Mouse (Mus musculus): ENCODE results near the gene Lsamp. TPM values are rescaled to one million over a fixed set of nuclear protein-coding genes. Genes with fewer than 3 reads are reported as not detected.

Lsamp gene
- polyA plus RNA-seq, 1 experiment from 2014 or later, result 168 TPM

DNA sequence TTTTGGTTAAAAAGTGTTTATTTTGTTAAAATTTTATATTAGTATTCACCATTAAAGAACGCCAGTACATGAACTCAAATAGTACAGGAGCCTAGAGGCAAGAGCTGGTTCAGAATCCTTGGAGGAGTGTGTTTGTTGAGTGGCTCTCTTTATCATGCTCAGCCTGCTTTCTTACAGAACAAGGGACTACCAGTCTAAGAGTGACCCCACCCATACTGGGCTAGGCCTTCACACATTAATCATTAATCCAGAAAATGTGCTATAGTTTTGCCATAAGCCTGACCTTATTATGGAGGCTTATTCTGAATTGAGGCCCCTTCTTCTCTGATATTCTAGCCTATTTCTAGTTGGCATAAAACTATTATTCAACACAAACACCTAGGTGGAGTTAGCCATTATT is 52.6 kb downstream of the Lsamp start:
- no peak for ATAC-seq (ENCODE audit: low read depth)
- H3K27me3 ChIP-seq (ENCODE audit: control insufficient read depth, insufficient read depth, low read length), result no peaks in the 10 kb centered on the region
- 93% methylated on average over 1 of the region's 1 CpGs for WGBS
- no peaks in the 10 kb centered on the region for H3K9me3 ChIP-seq (ENCODE audit: control insufficient read depth, low read length)
- no peak overlapping the region for H3K4me2 ChIP-seq (ENCODE audit: low read depth, low read length)
- H3K27ac ChIP-seq (ENCODE audit: low read depth, low read length), result no peak overlapping the region
- no peak overlapping the region for H3K9ac ChIP-seq (replicated peaks; ENCODE audit: low read depth, low read length)
- H3K4me1 ChIP-seq (ENCODE audit: control insufficient read depth, insufficient read depth, low read length), result no peaks in the 10 kb centered on the region
- H3K36me3 ChIP-seq (ENCODE audit: control insufficient read depth, insufficient read depth, low read length), result no peaks in the 10 kb centered on the region
- no peak overlapping the region for H3K4me3 ChIP-seq (ENCODE audit: low read depth, low read length)

DNA sequence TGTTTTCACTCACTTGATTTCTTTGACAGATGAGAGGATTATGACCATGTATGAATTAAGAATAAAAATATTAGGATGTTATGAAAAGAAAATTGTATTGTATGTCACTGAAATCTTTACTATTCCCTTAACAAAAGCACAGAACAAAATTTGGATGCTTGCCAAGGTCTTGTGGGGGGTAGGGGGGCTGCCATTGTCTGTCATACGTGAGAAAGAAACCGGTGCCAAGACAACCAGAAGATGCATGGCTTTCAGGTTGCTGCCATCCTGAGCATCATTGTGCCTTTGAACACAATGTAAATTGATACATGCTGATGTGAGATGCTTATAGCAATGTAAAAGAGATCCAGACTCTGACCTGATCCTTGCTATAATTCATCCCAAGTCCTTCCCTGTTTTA is 75.4 kb downstream of the Lsamp start:
- ATAC-seq (ENCODE audit: low read depth), result no peak
- Histone ChIP-seq H3K36me3 (ENCODE audit: control insufficient read depth, insufficient read depth, low read length) (no peaks in the 10 kb centered on the region), H3K27ac (ENCODE audit: low read depth, low read length) (no peak overlapping the region), H3K4me1 (ENCODE audit: control insufficient read depth, insufficient read depth, low read length) (no peaks in the 10 kb centered on the region), H3K9me3 (ENCODE audit: control insufficient read depth, low read length) (no peaks in the 10 kb centered on the region), H3K4me3 (ENCODE audit: low read depth, low read length) (no peak overlapping the region), H3K4me2 (ENCODE audit: low read depth, low read length) (no peak overlapping the region), H3K9ac (replicated peaks; ENCODE audit: low read depth, low read length) (no peak overlapping the region), H3K27me3 (ENCODE audit: control insufficient read depth, insufficient read depth, low read length) (no peaks in the 10 kb centered on the region)
- whole genome bisulfite sequencing, result 36% methylated on average over 2 of the region's 2 CpGs

DNA sequence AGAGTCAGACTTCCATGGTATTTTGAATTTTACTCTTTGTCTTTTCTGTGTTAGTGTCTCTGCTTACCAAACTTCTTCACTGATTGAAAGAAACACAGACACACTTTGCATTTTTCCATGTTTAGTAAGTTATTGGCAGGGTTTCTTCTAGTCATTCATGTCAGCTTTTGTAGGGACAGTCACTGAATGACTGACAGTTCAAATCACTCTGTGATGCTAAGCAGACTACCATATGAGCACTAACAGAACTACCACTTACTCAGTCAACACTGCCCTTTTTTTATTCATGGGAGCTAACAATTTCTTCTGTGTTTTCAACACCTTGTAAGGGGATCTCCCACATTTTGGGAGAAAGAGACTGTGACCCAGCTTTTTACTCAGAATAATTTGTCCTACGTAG is 75.8 kb downstream of the Lsamp start:
- Histone ChIP-seq H3K4me1 (ENCODE audit: control insufficient read depth, insufficient read depth, low read length) (no peaks in the 10 kb centered on the region), H3K27ac (ENCODE audit: low read depth, low read length) (no peak overlapping the region), H3K4me3 (ENCODE audit: low read depth, low read length) (no peak overlapping the region), H3K27me3 (ENCODE audit: control insufficient read depth, insufficient read depth, low read length) (no peaks in the 10 kb centered on the region), H3K9ac (replicated peaks; ENCODE audit: low read depth, low read length) (no peak overlapping the region), H3K9me3 (ENCODE audit: control insufficient read depth, low read length) (no peaks in the 10 kb centered on the region), H3K4me2 (ENCODE audit: low read depth, low read length) (no peak overlapping the region), H3K36me3 (ENCODE audit: control insufficient read depth, insufficient read depth, low read length) (no peaks in the 10 kb centered on the region)
- ATAC-seq (ENCODE audit: low read depth), result no peak
- WGBS, result 92% methylated on average over 1 of the region's 1 CpGs

DNA sequence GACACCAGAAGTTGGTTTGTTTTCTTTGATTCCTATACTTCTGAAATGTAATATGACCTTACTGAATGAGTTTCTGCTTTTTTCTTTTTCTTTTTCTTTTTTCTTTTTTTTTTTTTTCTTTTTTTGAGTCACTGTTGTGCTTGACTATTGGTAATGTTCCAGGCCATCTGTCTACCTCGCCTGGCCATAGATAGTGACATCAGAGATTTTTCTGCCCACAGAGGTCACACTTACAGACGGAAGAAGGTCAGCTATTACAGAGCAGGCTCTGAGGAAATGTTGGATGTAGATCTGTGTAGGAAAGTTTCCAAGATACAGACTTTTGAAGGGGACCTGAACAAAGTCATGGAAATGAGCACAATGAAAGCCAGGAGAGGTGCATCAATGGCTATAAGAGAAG is 76.3 kb downstream of the Lsamp start:
- no peak for ATAC-seq (ENCODE audit: low read depth)
- H3K9me3 ChIP-seq (ENCODE audit: control insufficient read depth, low read length), result no peaks in the 10 kb centered on the region
- no peak overlapping the region for H3K27ac ChIP-seq (ENCODE audit: low read depth, low read length)
- no peak overlapping the region for H3K9ac ChIP-seq (replicated peaks; ENCODE audit: low read depth, low read length)
- no peaks in the 10 kb centered on the region for H3K27me3 ChIP-seq (ENCODE audit: control insufficient read depth, insufficient read depth, low read length)
- 60% methylated on average over 2 of the region's 2 CpGs for WGBS
- H3K4me2 ChIP-seq (ENCODE audit: low read depth, low read length), result no peak overlapping the region
- H3K4me1 ChIP-seq (ENCODE audit: control insufficient read depth, insufficient read depth, low read length), result no peaks in the 10 kb centered on the region
- H3K4me3 ChIP-seq (ENCODE audit: low read depth, low read length), result no peak overlapping the region
- H3K36me3 ChIP-seq (ENCODE audit: control insufficient read depth, insufficient read depth, low read length), result no peaks in the 10 kb centered on the region

DNA sequence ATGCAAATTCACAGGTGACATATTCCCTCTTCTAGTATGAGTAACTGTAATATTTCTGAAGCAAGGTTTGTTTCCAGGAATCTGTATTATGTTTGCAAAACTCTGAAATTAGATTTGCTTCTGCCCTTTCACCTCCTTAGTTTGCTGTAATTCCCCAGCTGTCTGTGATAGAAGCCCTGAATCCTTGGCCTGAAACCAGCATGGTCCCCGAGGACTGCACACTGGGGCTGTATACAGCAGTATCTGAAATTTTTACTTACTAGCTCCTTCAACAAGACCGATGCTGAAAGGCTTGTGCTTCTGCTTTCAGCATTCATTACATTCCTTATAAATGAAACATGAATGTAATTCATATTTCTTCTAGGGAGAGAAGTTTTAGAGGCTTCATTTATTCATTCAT is 91.4 kb downstream of the Lsamp start:
- ATAC-seq (ENCODE audit: low read depth), result no peak
- no peaks in the 10 kb centered on the region for H3K36me3 ChIP-seq (ENCODE audit: control insufficient read depth, insufficient read depth, low read length)

DNA sequence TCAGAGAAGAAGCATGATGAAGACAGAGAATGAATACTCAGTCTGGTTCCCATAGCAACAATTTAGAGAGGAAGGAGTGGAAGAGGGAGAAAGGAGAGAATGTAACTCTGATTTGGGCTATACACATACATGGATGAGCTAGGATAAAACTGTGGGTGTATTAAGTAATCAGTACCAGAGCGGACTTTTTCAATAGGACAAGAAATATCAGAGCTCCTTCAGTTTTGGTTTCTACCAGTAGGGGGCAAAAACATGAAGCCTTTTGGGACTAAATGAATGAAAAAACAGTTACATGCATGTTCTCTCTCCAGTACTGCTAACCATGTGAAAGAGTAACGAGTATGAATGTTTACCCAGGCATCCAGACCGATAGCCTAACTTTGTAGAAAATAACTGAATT is 96.1 kb downstream of the Lsamp start:
- H3K27ac ChIP-seq (ENCODE audit: low read depth, low read length), result no peak overlapping the region

More for the DNA sequence above, 91.4 kb downstream of the Lsamp start:
- H3K27me3 ChIP-seq (ENCODE audit: control insufficient read depth, insufficient read depth, low read length), result no peaks in the 10 kb centered on the region
- no peak overlapping the region for H3K27ac ChIP-seq (ENCODE audit: low read depth, low read length)
- no peaks in the 10 kb centered on the region for H3K9me3 ChIP-seq (ENCODE audit: control insufficient read depth, low read length)
- H3K9ac ChIP-seq (replicated peaks; ENCODE audit: low read depth, low read length), result no peak overlapping the region
- no peak overlapping the region for H3K4me3 ChIP-seq (ENCODE audit: low read depth, low read length)
- no peaks in the 10 kb centered on the region for H3K4me1 ChIP-seq (ENCODE audit: control insufficient read depth, insufficient read depth, low read length)
- 70% methylated on average over 2 of the region's 2 CpGs for WGBS
- H3K4me2 ChIP-seq (ENCODE audit: low read depth, low read length), result no peak overlapping the region

DNA sequence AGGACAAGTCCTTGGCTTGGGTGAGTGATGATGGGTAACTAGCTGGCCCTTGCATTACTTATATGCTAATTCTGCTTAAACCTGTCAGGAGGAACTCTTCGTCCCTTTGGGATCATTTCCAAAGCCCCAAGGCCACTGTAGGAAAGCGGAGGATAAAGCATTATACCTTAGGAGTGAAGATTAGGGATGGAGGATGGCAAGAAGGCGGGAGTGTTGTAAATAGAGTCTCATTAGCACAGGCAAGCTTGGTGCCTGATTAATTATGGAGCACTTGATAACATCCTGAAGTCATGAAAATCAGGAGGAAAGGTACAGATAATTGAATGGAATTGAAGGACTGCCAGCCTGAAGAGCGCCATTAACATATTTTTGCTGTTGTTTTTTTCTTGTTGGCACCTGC is 120.2 kb downstream of the Lsamp start:
- H3K4me1 ChIP-seq (ENCODE audit: control insufficient read depth, insufficient read depth, low read length), result no peaks in the 10 kb centered on the region
- H3K27me3 ChIP-seq (ENCODE audit: control insufficient read depth, insufficient read depth, low read length), result no peaks in the 10 kb centered on the region
- no peak for ATAC-seq (ENCODE audit: low read depth)
- no peak overlapping the region for H3K4me2 ChIP-seq (ENCODE audit: low read depth, low read length)
- WGBS, result 51% methylated on average over 4 of the region's 4 CpGs
- H3K9me3 ChIP-seq (ENCODE audit: control insufficient read depth, low read length), result no peaks in the 10 kb centered on the region
- H3K9ac ChIP-seq (replicated peaks; ENCODE audit: low read depth, low read length), result no peak overlapping the region
- no peak overlapping the region for H3K27ac ChIP-seq (ENCODE audit: low read depth, low read length)
- no peak overlapping the region for H3K4me3 ChIP-seq (ENCODE audit: low read depth, low read length)
- no peaks in the 10 kb centered on the region for H3K36me3 ChIP-seq (ENCODE audit: control insufficient read depth, insufficient read depth, low read length)

More for the DNA sequence above, 96.1 kb downstream of the Lsamp start:
- H3K4me3 ChIP-seq (ENCODE audit: low read depth, low read length), result no peak overlapping the region
- no peak for ATAC-seq (ENCODE audit: low read depth)
- H3K27me3 ChIP-seq (ENCODE audit: control insufficient read depth, insufficient read depth, low read length), result no peaks in the 10 kb centered on the region
- WGBS, result 77% methylated on average over 3 of the region's 3 CpGs
- H3K36me3 ChIP-seq (ENCODE audit: control insufficient read depth, insufficient read depth, low read length), result no peaks in the 10 kb centered on the region
- H3K9me3 ChIP-seq (ENCODE audit: control insufficient read depth, low read length), result no peaks in the 10 kb centered on the region
- H3K4me1 ChIP-seq (ENCODE audit: control insufficient read depth, insufficient read depth, low read length), result no peaks in the 10 kb centered on the region
- no peak overlapping the region for H3K4me2 ChIP-seq (ENCODE audit: low read depth, low read length)
- no peak overlapping the region for H3K9ac ChIP-seq (replicated peaks; ENCODE audit: low read depth, low read length)

DNA sequence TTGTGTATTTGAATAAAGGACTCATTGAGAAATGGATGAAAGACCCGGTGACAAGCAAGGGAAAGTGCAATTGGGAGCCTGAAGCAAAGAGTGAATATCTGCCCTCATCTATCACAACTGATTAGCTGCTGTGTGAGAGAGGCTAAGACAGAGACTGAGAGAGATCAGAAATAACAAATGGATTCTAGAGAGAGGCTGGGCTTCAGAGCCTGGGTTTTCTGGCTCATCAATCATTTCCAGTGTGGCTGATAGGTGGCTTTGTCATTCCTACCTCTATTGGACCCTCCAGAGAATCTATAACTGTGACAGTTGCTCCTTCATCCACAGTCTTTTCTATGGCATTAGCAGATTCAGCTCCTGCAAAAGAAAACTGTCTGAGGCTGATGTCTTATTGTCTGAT is 198.8 kb downstream of the Lsamp start:
- WGBS, result 26% methylated on average over 1 of the region's 1 CpGs
- no peak overlapping the region for H3K9ac ChIP-seq (replicated peaks; ENCODE audit: low read depth, low read length)
- no peaks in the 10 kb centered on the region for H3K27me3 ChIP-seq (ENCODE audit: control insufficient read depth, insufficient read depth, low read length)
- no peak overlapping the region for H3K4me3 ChIP-seq (ENCODE audit: low read depth, low read length)
- H3K4me1 ChIP-seq (ENCODE audit: control insufficient read depth, insufficient read depth, low read length), result no peaks in the 10 kb centered on the region
- no peaks in the 10 kb centered on the region for H3K9me3 ChIP-seq (ENCODE audit: control insufficient read depth, low read length)
- H3K4me2 ChIP-seq (ENCODE audit: low read depth, low read length), result no peak overlapping the region
- ATAC-seq (ENCODE audit: low read depth), result no peak
- H3K27ac ChIP-seq (ENCODE audit: low read depth, low read length), result no peak overlapping the region
- H3K36me3 ChIP-seq (ENCODE audit: control insufficient read depth, insufficient read depth, low read length), result no peaks in the 10 kb centered on the region

DNA sequence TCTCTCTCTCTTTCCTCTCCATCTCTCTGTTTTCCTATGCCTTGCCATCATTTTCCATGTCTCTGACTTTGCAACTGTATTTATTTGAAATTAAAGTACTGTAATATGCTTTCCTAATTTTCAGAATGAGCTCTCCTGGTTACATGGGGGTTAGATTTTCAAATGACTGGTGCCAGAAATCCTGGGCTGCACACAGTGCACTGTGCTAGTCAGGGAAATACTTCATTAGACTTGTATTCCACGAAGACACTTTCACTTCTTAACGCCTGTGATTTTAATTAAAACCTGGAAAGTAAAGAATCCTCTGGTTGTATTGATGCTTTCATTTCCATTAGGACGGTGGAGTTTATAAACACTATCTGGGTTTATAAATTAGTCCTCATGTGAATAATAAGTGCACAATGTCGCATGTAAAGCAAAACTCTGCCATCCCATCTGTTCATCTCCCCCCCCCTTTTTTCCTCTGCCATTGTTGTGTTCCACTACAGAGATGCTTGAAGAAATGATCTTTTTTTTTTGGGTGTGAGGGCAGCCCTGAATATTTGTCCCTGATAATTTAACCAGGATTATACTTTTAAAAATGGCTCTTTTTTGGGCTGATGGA is 203.9 kb downstream of the Lsamp start:
- H3K27ac ChIP-seq (ENCODE audit: low read depth, low read length), result no peak overlapping the region
- ATAC-seq (ENCODE audit: low read depth), result peak; percentile 70; the same call in 1 of the 2 replicates
- no peaks in the 10 kb centered on the region for H3K27me3 ChIP-seq (ENCODE audit: control insufficient read depth, insufficient read depth, low read length)
- H3K4me3 ChIP-seq (ENCODE audit: low read depth, low read length), result no peak overlapping the region
- H3K9me3 ChIP-seq (ENCODE audit: control insufficient read depth, low read length), result no peaks in the 10 kb centered on the region
- WGBS, result 41% methylated on average over 4 of the region's 4 CpGs
- H3K4me2 ChIP-seq (ENCODE audit: low read depth, low read length), result no peak overlapping the region
- no peak overlapping the region for H3K9ac ChIP-seq (replicated peaks; ENCODE audit: low read depth, low read length)
- no peaks in the 10 kb centered on the region for H3K4me1 ChIP-seq (ENCODE audit: control insufficient read depth, insufficient read depth, low read length)
- no peaks in the 10 kb centered on the region for H3K36me3 ChIP-seq (ENCODE audit: control insufficient read depth, insufficient read depth, low read length)
